Mouse (Mus musculus): ENCODE results near the gene Srgap2. TPM values are rescaled to one million over a fixed set of nuclear protein-coding genes. Genes with fewer than 3 reads are reported as not detected.
A peak's percentile ranks its signal among the peaks of the same experiment; 100 is the strongest.

The Srgap2 gene
- polyA plus RNA-seq, 1 experiment from 2014 or later: 13.4 TPM

DNA sequence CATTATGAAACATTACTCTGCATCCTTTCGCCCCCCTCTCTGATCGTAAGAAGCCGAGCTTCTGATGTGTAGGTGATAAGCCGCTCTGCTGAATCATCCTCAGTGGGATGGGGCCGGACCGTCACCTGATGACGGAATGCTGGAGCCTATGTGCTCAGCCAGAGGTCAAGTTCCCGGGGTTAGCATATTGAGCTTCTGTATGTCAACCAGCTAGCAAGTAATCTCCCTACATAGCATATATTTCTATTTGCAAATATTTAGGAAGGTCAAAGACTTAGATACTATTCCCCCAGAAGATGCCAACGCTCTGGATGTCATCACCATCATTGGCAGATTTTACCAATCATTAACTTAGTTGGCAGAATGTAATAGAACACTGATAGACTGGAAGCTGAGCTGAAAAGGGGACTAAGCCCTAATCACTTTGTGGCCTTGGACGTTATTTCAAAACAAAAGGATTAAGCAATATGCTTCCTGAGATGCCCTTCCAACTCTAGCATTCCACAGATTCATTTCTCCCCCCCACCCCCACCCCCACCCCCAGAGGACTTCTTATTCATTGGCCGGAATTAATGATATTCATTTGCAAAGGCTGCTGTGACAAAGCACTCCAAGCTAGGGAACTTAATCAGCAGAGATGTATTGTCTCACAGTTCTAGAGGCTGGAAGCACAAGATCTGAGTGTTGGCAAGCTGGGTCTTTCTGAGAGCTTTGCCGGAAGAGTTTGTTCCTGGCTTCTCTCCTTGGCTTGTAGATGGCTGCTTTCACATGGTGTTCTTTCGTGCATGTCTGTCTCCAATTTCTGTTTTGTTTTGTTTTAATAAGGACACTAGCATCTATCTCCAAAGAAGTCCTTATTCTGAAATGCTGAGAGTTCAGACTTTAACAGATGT is 19.9 kb upstream of the Srgap2 start:
- WGBS: 82% methylated on average over 13 of the region's 13 CpGs
- no peak for ATAC-seq (ENCODE audit: low read depth)
- no peaks in the 10 kb centered on the region for H3K27me3 ChIP-seq
- no peak overlapping the region for H3K4me2 ChIP-seq
- no peak overlapping the region for H3K27ac ChIP-seq (replicated peaks)
- no peaks in the 10 kb centered on the region for H3K9me3 ChIP-seq
- H3K4me1 ChIP-seq (replicated peaks): no peaks in the 10 kb centered on the region
- H3K4me3 ChIP-seq: no peak overlapping the region
- H3K36me3 ChIP-seq: no peaks in the 10 kb centered on the region
- H3K9ac ChIP-seq: no peak overlapping the region

DNA sequence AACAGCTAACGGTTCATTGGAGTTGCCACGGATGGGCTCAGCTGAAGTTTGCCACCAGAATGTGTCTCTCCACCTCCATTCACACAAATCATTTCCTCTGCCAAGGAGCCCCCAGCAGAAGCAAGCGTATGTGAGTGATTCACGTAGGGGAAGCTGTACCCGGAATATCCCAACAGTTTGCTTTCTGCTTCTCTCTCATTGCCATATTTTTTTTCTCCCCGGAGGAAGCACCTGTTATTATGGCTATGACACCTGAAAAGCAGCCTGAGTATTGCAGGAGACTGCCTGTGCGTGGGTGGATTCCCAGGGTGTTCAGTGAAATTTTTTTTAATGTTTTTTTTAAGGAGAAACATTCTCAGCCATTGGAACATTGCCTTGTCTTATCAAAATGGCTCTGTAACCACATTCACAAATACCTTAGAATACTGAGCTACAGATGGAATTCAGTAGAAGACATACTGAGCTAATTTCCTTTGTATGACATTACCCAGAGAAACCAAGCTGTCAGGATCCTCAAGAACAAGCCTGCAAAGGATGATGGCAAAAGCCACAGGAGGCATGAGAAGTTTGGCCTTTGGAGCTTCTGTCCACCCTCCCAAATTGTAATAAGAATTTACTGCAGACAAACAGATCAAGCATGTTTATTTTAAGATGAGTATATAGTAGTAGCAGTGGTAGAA is 16.9 kb upstream of the Srgap2 start:
- Histone ChIP-seq H3K36me3 (no peaks in the 10 kb centered on the region), H3K4me1 (replicated peaks) (peaks cover 11% of the 10 kb centered on the region), H3K9me3 (no peaks in the 10 kb centered on the region), H3K27ac (replicated peaks) (no peak overlapping the region), H3K4me2 (no peak overlapping the region), H3K27me3 (no peaks in the 10 kb centered on the region), H3K9ac (no peak overlapping the region), H3K4me3 (no peak overlapping the region)
- WGBS: 66% methylated on average over 7 of the region's 7 CpGs
- ATAC-seq (ENCODE audit: low read depth): no peak

DNA sequence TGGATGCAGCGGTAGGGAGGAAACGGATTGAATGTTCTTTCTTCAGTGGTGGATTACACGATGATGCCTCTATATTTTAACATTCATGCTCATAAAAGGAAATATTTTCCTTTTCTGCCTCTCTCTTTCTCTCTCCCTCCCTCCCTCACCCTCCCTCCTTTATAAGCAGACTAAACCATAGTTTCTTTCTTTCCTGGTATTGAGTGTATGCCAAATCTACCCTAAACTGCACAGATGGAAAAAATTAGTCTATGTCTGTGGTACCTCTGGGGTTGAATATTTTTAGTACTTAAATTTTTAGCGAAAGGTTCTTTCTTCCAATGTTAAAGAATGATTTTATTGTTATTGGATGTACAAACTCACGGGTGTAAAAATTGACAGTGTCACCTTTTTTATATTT is 14.8 kb upstream of the Srgap2 start:
- H3K36me3 ChIP-seq: no peaks in the 10 kb centered on the region
- H3K27me3 ChIP-seq: no peaks in the 10 kb centered on the region
- no peak overlapping the region for H3K27ac ChIP-seq (replicated peaks)
- H3K9me3 ChIP-seq: no peaks in the 10 kb centered on the region
- peaks cover 11% of the 10 kb centered on the region for H3K4me1 ChIP-seq (replicated peaks)
- H3K4me2 ChIP-seq: no peak overlapping the region
- WGBS: 87% methylated on average over 5 of the region's 5 CpGs
- H3K4me3 ChIP-seq: no peak overlapping the region
- no peak overlapping the region for H3K9ac ChIP-seq
- no peak for ATAC-seq (ENCODE audit: low read depth)

DNA sequence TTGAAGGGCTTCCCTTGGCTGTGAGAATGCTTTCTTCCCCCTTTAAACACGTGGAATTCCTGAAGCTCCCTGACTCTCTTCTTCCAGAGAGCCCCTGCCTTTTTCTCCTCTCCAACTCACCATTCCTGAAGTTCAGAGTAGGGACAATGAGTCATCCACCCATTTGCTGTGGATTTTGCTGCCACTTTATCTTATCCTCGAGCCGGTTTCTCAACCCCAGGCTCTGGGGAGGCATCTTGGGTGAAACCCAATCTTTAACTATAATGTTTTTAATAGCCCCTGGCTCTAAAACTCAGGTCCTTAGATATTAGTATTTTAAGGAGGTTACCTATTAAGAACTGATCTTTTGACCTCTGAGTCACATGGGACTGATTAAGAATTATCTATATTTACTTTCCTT is 14.3 kb upstream of the Srgap2 start:
- H3K9ac ChIP-seq: no peak overlapping the region
- H3K9me3 ChIP-seq: no peaks in the 10 kb centered on the region
- no peaks in the 10 kb centered on the region for H3K36me3 ChIP-seq
- no peak overlapping the region for H3K4me3 ChIP-seq
- H3K4me2 ChIP-seq: no peak overlapping the region
- no peak for ATAC-seq (ENCODE audit: low read depth)
- H3K4me1 ChIP-seq (replicated peaks): peaks cover 11% of the 10 kb centered on the region
- H3K27ac ChIP-seq (replicated peaks): no peak overlapping the region
- 53% methylated on average over 3 of the region's 3 CpGs for WGBS
- no peaks in the 10 kb centered on the region for H3K27me3 ChIP-seq

DNA sequence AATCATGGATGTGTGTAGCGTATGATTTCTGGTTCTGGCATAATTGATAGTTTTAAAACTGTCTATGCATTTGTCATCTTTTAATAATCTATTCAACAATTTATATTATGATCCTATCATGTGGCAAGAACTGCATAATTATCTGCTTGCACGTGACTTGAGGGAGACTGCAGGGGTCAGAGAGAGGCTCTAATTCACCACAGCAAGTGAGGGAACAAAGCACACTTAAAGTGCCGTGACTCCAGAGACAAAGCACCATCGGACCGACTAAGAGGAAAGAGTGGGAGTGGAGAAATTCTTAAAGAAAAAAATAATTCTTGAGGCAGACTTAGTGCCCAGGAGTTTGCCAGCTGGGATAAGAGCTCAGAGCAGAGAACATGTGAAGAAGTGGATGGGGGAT is 13.6 kb upstream of the Srgap2 start:
- Histone ChIP-seq H3K27ac (replicated peaks) (no peak overlapping the region), H3K4me3 (no peak overlapping the region), H3K9me3 (no peaks in the 10 kb centered on the region), H3K36me3 (no peaks in the 10 kb centered on the region), H3K9ac (no peak overlapping the region), H3K4me2 (no peak overlapping the region), H3K27me3 (no peaks in the 10 kb centered on the region), H3K4me1 (replicated peaks) (peaks cover 11% of the 10 kb centered on the region)
- ATAC-seq (ENCODE audit: low read depth): no peak
- WGBS: 28% methylated on average over 5 of the region's 5 CpGs

DNA sequence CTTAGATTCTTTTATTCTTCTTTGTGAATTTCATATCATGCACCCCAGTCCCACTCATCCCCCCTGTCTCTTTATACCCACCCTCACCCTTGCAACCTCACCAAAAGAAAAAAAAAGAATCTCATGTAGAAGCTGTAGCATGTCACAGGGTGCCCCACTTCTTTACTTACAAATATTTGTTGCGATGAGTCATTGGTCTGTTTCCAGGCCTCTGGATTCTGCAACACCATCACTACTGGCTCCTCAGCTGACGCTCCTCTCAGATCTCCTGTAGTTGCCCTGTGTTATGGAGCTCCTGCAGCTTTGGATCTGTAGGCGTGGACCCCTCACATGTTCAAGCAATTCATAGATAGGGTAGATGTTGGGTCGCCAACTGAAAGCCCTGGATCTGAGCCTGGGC is 12.6 kb upstream of the Srgap2 start:
- Histone ChIP-seq H3K4me2 (no peak overlapping the region), H3K9me3 (no peaks in the 10 kb centered on the region), H3K9ac (no peak overlapping the region), H3K27ac (replicated peaks) (no peak overlapping the region), H3K4me1 (replicated peaks) (peaks cover 11% of the 10 kb centered on the region), H3K36me3 (no peaks in the 10 kb centered on the region), H3K27me3 (no peaks in the 10 kb centered on the region), H3K4me3 (no peak overlapping the region)
- 95% methylated on average over 4 of the region's 4 CpGs for WGBS
- no peak for ATAC-seq (ENCODE audit: low read depth)

DNA sequence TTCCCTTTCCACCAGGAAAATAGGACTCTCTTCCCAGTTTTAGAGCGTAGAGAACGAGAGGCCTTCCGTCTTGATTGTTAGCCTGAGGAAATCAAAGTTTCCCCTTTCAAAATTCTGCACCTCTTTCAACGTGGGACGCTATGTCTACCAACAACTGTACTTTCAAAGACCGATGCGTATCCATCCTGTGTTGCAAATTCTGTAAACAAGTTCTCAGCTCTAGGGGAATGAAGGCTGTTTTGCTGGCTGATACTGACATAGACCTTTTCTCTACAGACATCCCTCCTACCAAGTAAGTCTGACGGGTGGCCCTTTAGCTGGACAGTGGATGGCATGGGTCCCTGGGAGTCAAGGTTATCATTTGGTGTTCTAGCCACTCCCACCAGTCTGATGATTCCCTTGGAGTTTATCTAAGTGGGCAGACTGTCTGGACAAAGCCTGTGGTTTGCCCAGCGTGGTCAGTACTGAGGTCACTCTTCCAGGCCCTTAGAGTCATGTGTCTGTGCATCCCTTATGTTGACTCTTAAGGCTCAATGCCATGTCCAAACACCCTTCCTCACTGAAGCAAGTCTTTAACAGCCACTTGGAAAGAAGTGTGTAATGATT is 1.5 kb upstream of the Srgap2 start:
- no peak overlapping the region for H3K27ac ChIP-seq (replicated peaks)
- no peak for ATAC-seq (ENCODE audit: low read depth)
- WGBS: 1% methylated on average over 9 of the region's 9 CpGs
- H3K9ac ChIP-seq: peak overlapping the region; percentile 60
- peak overlapping the region; percentile 99 for H3K4me2 ChIP-seq
- no peaks in the 10 kb centered on the region for H3K36me3 ChIP-seq
- H3K9me3 ChIP-seq: no peaks in the 10 kb centered on the region
- no peaks in the 10 kb centered on the region for H3K27me3 ChIP-seq
- H3K4me1 ChIP-seq (replicated peaks): peaks cover 37% of the 10 kb centered on the region
- H3K4me3 ChIP-seq: peak overlapping the region; percentile 85

DNA sequence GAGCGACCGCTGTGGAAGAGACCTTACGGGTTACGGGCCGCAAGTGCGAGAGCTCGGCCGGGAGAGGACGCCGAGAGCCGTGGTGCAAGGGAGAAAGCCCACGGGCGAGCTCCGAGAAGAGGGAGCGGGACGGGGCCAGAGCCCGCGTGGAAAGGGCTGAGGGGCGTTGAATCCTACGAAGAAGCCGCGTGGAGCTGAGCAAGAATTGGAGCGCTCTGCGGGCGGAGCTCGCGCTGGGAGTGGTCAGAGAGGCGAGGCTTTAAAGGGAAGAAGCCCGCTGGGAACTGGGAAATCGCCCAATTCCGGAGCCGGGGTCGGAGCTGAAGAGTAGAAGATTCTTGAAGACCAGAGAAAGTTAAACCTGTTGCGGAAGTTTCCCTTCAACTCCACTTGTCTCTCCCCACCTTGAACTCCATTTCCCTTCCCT is 942 bp upstream of the Srgap2 start:
- ATAC-seq (ENCODE audit: low read depth): no peak
- H3K4me1 ChIP-seq (replicated peaks): peaks cover 43% of the 10 kb centered on the region
- WGBS: under 1% methylated on average over 34 of the region's 34 CpGs
- H3K9me3 ChIP-seq: no peaks in the 10 kb centered on the region
- H3K4me2 ChIP-seq: peak overlapping the region; percentile 99
- H3K9ac ChIP-seq: peak overlapping the region; percentile 60
- H3K27ac ChIP-seq (replicated peaks): peak overlapping the region; percentile 70
- no peaks in the 10 kb centered on the region for H3K27me3 ChIP-seq
- peak overlapping the region; percentile 85 for H3K4me3 ChIP-seq
- no peaks in the 10 kb centered on the region for H3K36me3 ChIP-seq

DNA sequence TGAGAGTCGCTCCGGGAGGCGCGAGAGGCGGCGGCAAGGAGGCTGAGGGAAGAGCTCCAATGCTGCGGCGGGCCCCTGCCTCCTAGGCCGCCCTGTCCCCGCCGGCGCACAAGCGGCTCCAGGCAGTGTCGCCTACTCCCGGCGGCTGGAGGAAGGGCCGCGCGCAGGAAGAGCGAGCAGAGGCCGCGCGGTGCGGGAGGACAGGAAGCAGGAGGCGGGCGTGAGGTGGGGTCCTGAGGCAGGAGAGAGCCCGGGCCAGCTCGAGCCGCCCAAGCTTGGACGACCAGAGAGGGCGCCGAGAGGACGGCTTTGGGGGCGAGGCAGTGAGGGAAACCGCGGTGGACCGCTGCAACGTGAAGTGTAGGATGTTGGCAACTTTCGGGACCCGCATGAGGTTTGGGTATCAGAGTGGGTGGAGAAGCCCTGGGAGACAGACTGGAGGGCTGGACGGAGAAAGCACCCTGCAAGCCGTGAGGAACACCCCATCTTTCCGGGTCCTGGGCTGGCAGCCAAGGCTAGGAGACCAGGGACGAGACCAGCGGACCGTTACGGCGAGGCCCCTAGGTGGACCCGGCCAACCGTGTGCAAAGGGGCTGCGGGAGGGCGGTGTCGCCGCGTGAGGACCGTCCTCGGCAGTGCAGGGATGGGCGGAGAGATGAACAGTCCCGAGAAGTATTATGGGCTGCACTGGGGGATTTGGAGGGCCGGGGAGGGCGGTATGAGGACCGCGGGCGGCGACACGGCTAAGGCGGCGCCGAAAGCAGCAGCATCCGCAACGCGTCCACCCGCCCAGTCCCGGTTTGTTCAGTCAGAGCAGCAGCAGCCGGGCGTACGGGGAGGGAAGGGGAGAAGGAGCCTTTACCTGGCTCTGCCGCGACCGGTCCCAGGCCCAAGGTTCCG is 531 bp downstream of the Srgap2 start:
- Histone ChIP-seq H3K4me1 (replicated peaks) (peaks cover 57% of the 10 kb centered on the region), H3K27ac (replicated peaks) (peak overlapping the region; percentile 93), H3K9me3 (no peaks in the 10 kb centered on the region), H3K36me3 (no peaks in the 10 kb centered on the region), H3K4me2 (peak overlapping the region; percentile 93), H3K4me3 (peak overlapping the region; percentile 85), H3K27me3 (no peaks in the 10 kb centered on the region), H3K9ac (peak overlapping the region; percentile 88)
- peak; percentile 50 for ATAC-seq (ENCODE audit: low read depth)
- under 1% methylated on average over 69 of the region's 81 CpGs for WGBS

DNA sequence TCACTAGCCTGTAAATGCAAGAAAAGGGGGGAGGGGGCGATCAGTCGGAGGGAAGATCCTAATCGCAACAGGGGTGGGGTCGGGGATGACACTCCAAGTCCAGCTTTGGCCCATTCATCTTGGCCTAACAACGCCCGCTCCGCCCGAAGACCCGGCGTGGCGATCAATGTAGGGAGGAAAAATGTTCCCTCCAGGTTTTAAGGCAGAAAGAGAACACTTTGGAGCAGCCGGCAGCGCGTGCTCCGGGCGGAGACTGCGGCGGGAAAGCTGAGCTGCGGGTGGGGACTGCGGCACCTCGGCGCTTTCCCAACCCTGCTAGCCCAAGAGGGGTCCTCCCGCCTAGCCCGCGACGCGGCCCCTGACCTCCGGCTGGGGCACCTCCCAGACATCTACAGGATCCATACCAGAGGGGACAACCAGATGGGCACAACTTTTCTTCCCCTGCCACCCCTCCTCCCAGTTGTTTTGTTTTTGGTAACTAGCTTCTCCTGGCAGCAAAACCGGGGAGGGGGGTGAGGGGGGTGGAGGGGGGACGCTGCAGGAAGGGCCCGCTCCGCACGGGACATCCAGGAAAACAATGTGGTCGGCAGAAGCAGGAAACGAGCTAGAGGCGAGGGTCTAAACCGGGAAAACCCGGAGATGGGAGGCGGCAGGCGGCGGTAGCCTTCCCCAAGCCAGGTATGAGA is 1.4 kb downstream of the Srgap2 start:
- H3K36me3 ChIP-seq: no peaks in the 10 kb centered on the region
- H3K27me3 ChIP-seq: no peaks in the 10 kb centered on the region
- peak overlapping the region; percentile 88 for H3K9ac ChIP-seq
- under 1% methylated on average over 41 of the region's 41 CpGs for WGBS
- peak overlapping the region; percentile 93 for H3K27ac ChIP-seq (replicated peaks)
- H3K4me3 ChIP-seq: peak overlapping the region; percentile 85
- ATAC-seq (ENCODE audit: low read depth): no peak
- H3K4me2 ChIP-seq: peak overlapping the region; percentile 93
- no peaks in the 10 kb centered on the region for H3K9me3 ChIP-seq
- H3K4me1 ChIP-seq (replicated peaks): peaks cover 59% of the 10 kb centered on the region

DNA sequence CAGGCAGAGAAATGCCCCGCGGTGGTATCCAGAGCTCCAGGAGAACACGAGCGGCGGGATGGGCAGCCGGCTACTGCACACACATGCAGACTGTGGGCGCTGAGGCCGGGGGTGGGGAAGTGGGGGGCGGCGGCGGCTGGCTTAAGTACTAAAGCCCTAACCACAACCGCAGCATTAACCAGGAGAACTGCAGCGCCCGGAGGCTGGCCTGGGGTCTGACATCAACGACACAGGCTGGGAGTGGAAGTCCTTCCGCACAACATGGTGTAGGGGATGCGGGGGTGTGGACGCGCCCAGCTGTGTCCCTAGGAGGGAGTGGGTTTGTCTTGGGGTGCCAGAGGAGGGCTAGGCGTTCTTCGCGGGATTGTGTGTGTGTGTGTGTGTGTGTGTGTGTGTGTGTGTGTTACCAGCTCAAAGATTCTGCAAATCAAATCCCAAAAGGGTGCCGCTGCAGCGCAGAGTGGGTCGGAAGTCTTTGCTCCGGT is 2.0 kb downstream of the Srgap2 start:
- H3K9me3 ChIP-seq: no peaks in the 10 kb centered on the region
- ATAC-seq (ENCODE audit: low read depth): no peak
- peaks cover 61% of the 10 kb centered on the region for H3K4me1 ChIP-seq (replicated peaks)
- H3K9ac ChIP-seq: peak overlapping the region; percentile 88
- H3K4me3 ChIP-seq: peak overlapping the region; percentile 85
- H3K27me3 ChIP-seq: no peaks in the 10 kb centered on the region
- WGBS: under 1% methylated on average over 26 of the region's 26 CpGs
- H3K27ac ChIP-seq (replicated peaks): peak overlapping the region; percentile 93
- peak overlapping the region; percentile 93 for H3K4me2 ChIP-seq
- H3K36me3 ChIP-seq: no peaks in the 10 kb centered on the region
